Mouse (Mus musculus): ENCODE measurements at regions not wholly inside any gene's neighbourhood (a gene's known extent, or its start where the extent isn't known, plus 50 kb on each side); places are given as distances from the start of the nearest gene placed in this dataset.

GRCm38 (mm10) chr10:109500861-109501260 is 490.1 kb upstream of the Syt1 start:
- Histone ChIP-seq H3K36me3 (ENCODE audit: control insufficient read depth, insufficient read depth, low read length) (no peaks in the 10 kb centered on the region), H3K9me3 (ENCODE audit: control insufficient read depth, low read length) (no peaks in the 10 kb centered on the region)

GRCm38 (mm10) chr10:109498301-109498700 is 487.5 kb upstream of the Syt1 start:
- no peak overlapping the region for H3K4me2 ChIP-seq (ENCODE audit: low read depth)
- H3K4me3 ChIP-seq (ENCODE audit: low read depth, low read length) = no peak overlapping the region
- 66% methylated on average over 3 of the region's 3 CpGs for WGBS
- ATAC-seq (ENCODE audit: insufficient read depth, low FRiP score, low TSS enrichment) (no peak), DNase-seq (ENCODE audit: low spot score) (no peak)
- H3K27me3 ChIP-seq (ENCODE audit: control insufficient read depth, insufficient read depth, low read length) = no peaks in the 10 kb centered on the region
- H3K27ac ChIP-seq (ENCODE audit: low read depth, low read length) = no peak overlapping the region
- no peaks in the 10 kb centered on the region for H3K4me1 ChIP-seq (ENCODE audit: control insufficient read depth, insufficient read depth, low read length)
- H3K9me3 ChIP-seq (ENCODE audit: control insufficient read depth, low read length) = no peaks in the 10 kb centered on the region
- H3K9ac ChIP-seq (ENCODE audit: low read length) = no peak overlapping the region
- H3K36me3 ChIP-seq (ENCODE audit: control insufficient read depth, insufficient read depth, low read length) = no peaks in the 10 kb centered on the region

More at GRCm38 (mm10) chr10:109500861-109501260, 490.1 kb upstream of the Syt1 start:
- no peak overlapping the region for H3K9ac ChIP-seq (ENCODE audit: low read length)
- ATAC-seq (ENCODE audit: insufficient read depth, low FRiP score, low TSS enrichment) (no peak), DNase-seq (ENCODE audit: low spot score) (no peak)
- H3K4me3 ChIP-seq (ENCODE audit: low read depth, low read length) = no peak overlapping the region
- H3K4me1 ChIP-seq (ENCODE audit: control insufficient read depth, insufficient read depth, low read length) = no peaks in the 10 kb centered on the region
- no peak overlapping the region for H3K4me2 ChIP-seq (ENCODE audit: low read depth)
- H3K27me3 ChIP-seq (ENCODE audit: control insufficient read depth, insufficient read depth, low read length) = no peaks in the 10 kb centered on the region
- no peak overlapping the region for H3K27ac ChIP-seq (ENCODE audit: low read depth, low read length)

GRCm38 (mm10) chr10:109496161-109496560 is 485.4 kb upstream of the Syt1 start:
- Histone ChIP-seq H3K36me3 (ENCODE audit: control insufficient read depth, insufficient read depth, low read length) (no peaks in the 10 kb centered on the region), H3K9ac (ENCODE audit: low read length) (no peak overlapping the region), H3K9me3 (ENCODE audit: control insufficient read depth, low read length) (no peaks in the 10 kb centered on the region), H3K27me3 (ENCODE audit: control insufficient read depth, insufficient read depth, low read length) (no peaks in the 10 kb centered on the region), H3K4me2 (ENCODE audit: low read depth) (no peak overlapping the region), H3K4me3 (ENCODE audit: low read depth, low read length) (no peak overlapping the region), H3K4me1 (ENCODE audit: control insufficient read depth, insufficient read depth, low read length) (no peaks in the 10 kb centered on the region), H3K27ac (ENCODE audit: low read depth, low read length) (no peak overlapping the region)
- WGBS = 86% methylated on average over 10 of the region's 10 CpGs
- DNase-seq (ENCODE audit: low spot score) (no peak), ATAC-seq (ENCODE audit: insufficient read depth, low FRiP score, low TSS enrichment) (0 out of 2 replicates have a peak, but pooled peaks have one; percentile 14)

GRCm38 (mm10) chr10:109490765-109491164 is 480.0 kb upstream of the Syt1 start:
- H3K27me3 ChIP-seq (ENCODE audit: control insufficient read depth, insufficient read depth, low read length) = no peaks in the 10 kb centered on the region
- DNase-seq (ENCODE audit: low spot score) (no peak), ATAC-seq (ENCODE audit: insufficient read depth, low FRiP score, low TSS enrichment) (no peak)
- H3K27ac ChIP-seq (ENCODE audit: low read depth, low read length) = no peak overlapping the region
- H3K9ac ChIP-seq (ENCODE audit: low read length) = no peak overlapping the region
- H3K4me2 ChIP-seq (ENCODE audit: low read depth) = no peak overlapping the region
- no peaks in the 10 kb centered on the region for H3K4me1 ChIP-seq (ENCODE audit: control insufficient read depth, insufficient read depth, low read length)
- H3K36me3 ChIP-seq (ENCODE audit: control insufficient read depth, insufficient read depth, low read length) = no peaks in the 10 kb centered on the region
- WGBS = 90% methylated on average over 4 of the region's 4 CpGs
- H3K4me3 ChIP-seq (ENCODE audit: low read depth, low read length) = no peak overlapping the region
- H3K9me3 ChIP-seq (ENCODE audit: control insufficient read depth, low read length) = no peaks in the 10 kb centered on the region

- no peaks in the 10 kb centered on the region for H3K27me3 ChIP-seq (ENCODE audit: control insufficient read depth, insufficient read depth, low read length)
- no peak overlapping the region for H3K9ac ChIP-seq (ENCODE audit: low read length)
- H3K9me3 ChIP-seq (ENCODE audit: control insufficient read depth, low read length) = no peaks in the 10 kb centered on the region
- 94% methylated on average over 1 of the region's 1 CpGs for WGBS
- no peak for DNase-seq (ENCODE audit: low spot score)
- H3K4me1 ChIP-seq (ENCODE audit: control insufficient read depth, insufficient read depth, low read length) = no peaks in the 10 kb centered on the region
- ATAC-seq (ENCODE audit: insufficient read depth, low FRiP score, low TSS enrichment) = no peak
- H3K4me2 ChIP-seq (ENCODE audit: low read depth) = no peak overlapping the region
- no peaks in the 10 kb centered on the region for H3K36me3 ChIP-seq (ENCODE audit: control insufficient read depth, insufficient read depth, low read length)
- no peak overlapping the region for H3K4me3 ChIP-seq (ENCODE audit: low read depth, low read length)
- H3K27ac ChIP-seq (ENCODE audit: low read depth, low read length) = no peak overlapping the region
Measured at GRCm38 (mm10) chr10:109488000-109488399, 477.2 kb upstream of the Syt1 start.

- H3K4me1 ChIP-seq (ENCODE audit: control insufficient read depth, insufficient read depth, low read length) = no peaks in the 10 kb centered on the region
- WGBS = 83% methylated on average over 7 of the region's 7 CpGs
- no peaks in the 10 kb centered on the region for H3K36me3 ChIP-seq (ENCODE audit: control insufficient read depth, insufficient read depth, low read length)
- no peak overlapping the region for H3K9ac ChIP-seq (ENCODE audit: low read length)
- no peak overlapping the region for H3K4me2 ChIP-seq (ENCODE audit: low read depth)
- H3K4me3 ChIP-seq (ENCODE audit: low read depth, low read length) = no peak overlapping the region
- H3K9me3 ChIP-seq (ENCODE audit: control insufficient read depth, low read length) = no peaks in the 10 kb centered on the region
- no peak overlapping the region for H3K27ac ChIP-seq (ENCODE audit: low read depth, low read length)
- ATAC-seq (ENCODE audit: insufficient read depth, low FRiP score, low TSS enrichment) (no peak), DNase-seq (ENCODE audit: low spot score) (no peak)
- no peaks in the 10 kb centered on the region for H3K27me3 ChIP-seq (ENCODE audit: control insufficient read depth, insufficient read depth, low read length)
Measured at GRCm38 (mm10) chr10:109486917-109487604, 476.3 kb upstream of the Syt1 start.

GRCm38 (mm10) chr10:109480551-109480950 is 469.8 kb upstream of the Syt1 start:
- H3K4me3 ChIP-seq (ENCODE audit: low read depth, low read length) = no peak overlapping the region
- no peaks in the 10 kb centered on the region for H3K9me3 ChIP-seq (ENCODE audit: control insufficient read depth, low read length)
- no peaks in the 10 kb centered on the region for H3K36me3 ChIP-seq (ENCODE audit: control insufficient read depth, insufficient read depth, low read length)
- no peak overlapping the region for H3K27ac ChIP-seq (ENCODE audit: low read depth, low read length)
- H3K4me1 ChIP-seq (ENCODE audit: control insufficient read depth, insufficient read depth, low read length) = no peaks in the 10 kb centered on the region
- DNase-seq (ENCODE audit: low spot score) (no peak), ATAC-seq (ENCODE audit: insufficient read depth, low FRiP score, low TSS enrichment) (no peak)
- no peak overlapping the region for H3K9ac ChIP-seq (ENCODE audit: low read length)
- H3K27me3 ChIP-seq (ENCODE audit: control insufficient read depth, insufficient read depth, low read length) = no peaks in the 10 kb centered on the region
- no peak overlapping the region for H3K4me2 ChIP-seq (ENCODE audit: low read depth)

- no peaks in the 10 kb centered on the region for H3K36me3 ChIP-seq (ENCODE audit: control insufficient read depth, insufficient read depth, low read length)
- DNase-seq (ENCODE audit: low spot score) (no peak), ATAC-seq (ENCODE audit: insufficient read depth, low FRiP score, low TSS enrichment) (no peak)
- no peaks in the 10 kb centered on the region for H3K4me1 ChIP-seq (ENCODE audit: control insufficient read depth, insufficient read depth, low read length)
- WGBS = 87% methylated on average over 5 of the region's 5 CpGs
- no peak overlapping the region for H3K9ac ChIP-seq (ENCODE audit: low read length)
- H3K4me3 ChIP-seq (ENCODE audit: low read depth, low read length) = no peak overlapping the region
- H3K9me3 ChIP-seq (ENCODE audit: control insufficient read depth, low read length) = no peaks in the 10 kb centered on the region
- no peak overlapping the region for H3K27ac ChIP-seq (ENCODE audit: low read depth, low read length)
- no peaks in the 10 kb centered on the region for H3K27me3 ChIP-seq (ENCODE audit: control insufficient read depth, insufficient read depth, low read length)
- no peak overlapping the region for H3K4me2 ChIP-seq (ENCODE audit: low read depth)
Measured at GRCm38 (mm10) chr10:109479941-109480340, 469.2 kb upstream of the Syt1 start.

GRCm38 (mm10) chr10:109466516-109466915 is 455.7 kb upstream of the Syt1 start:
- H3K9ac ChIP-seq (ENCODE audit: low read length) = no peak overlapping the region
- H3K9me3 ChIP-seq (ENCODE audit: control insufficient read depth, low read length) = no peaks in the 10 kb centered on the region
- H3K27ac ChIP-seq (ENCODE audit: low read depth, low read length) = no peak overlapping the region
- H3K4me2 ChIP-seq (ENCODE audit: low read depth) = no peak overlapping the region
- no peaks in the 10 kb centered on the region for H3K27me3 ChIP-seq (ENCODE audit: control insufficient read depth, insufficient read depth, low read length)
- H3K36me3 ChIP-seq (ENCODE audit: control insufficient read depth, insufficient read depth, low read length) = no peaks in the 10 kb centered on the region
- ATAC-seq (ENCODE audit: insufficient read depth, low FRiP score, low TSS enrichment) (no peak), DNase-seq (ENCODE audit: low spot score) (no peak)
- H3K4me3 ChIP-seq (ENCODE audit: low read depth, low read length) = no peak overlapping the region
- WGBS = 86% methylated on average over 3 of the region's 3 CpGs
- no peaks in the 10 kb centered on the region for H3K4me1 ChIP-seq (ENCODE audit: control insufficient read depth, insufficient read depth, low read length)
